Mouse (Mus musculus) hindbrain, embryonic 16.5 days (tissue): ENCODE measurements around the gene Nadk2. TPM values are rescaled to one million over a fixed set of nuclear protein-coding genes. Genes with fewer than 3 reads are reported as not detected.

ENCODE experiments used
- ATAC-seq: fragments of 200-750 bp; cut with Nextera tagmentation; 2 replicates; pipeline ENCODE4 v1.8.0; 2017; ENCODE audit warnings: moderate TSS enrichment, moderate library complexity
- H3K27ac ChIP-seq: fragments of 300-500 bp; sonication (generic); 2 replicates; pipeline ENCODE4 v1.5.1; 2014; ENCODE audit warnings: low read depth, mild to moderate bottlenecking, control low read depth, low read length, moderate library complexity
- H3K27me3 ChIP-seq: fragments of 300-500 bp; sonication (generic); replicated peaks from 2 replicates; pipeline ENCODE4 v1.6.1; 2014; ENCODE audit warnings: low read length; ENCODE audit not compliant: control insufficient read depth, insufficient read depth
- H3K36me3 ChIP-seq: fragments of 300-500 bp; sonication (generic); 2 replicates; pipeline ENCODE4 v1.6.1; 2014; ENCODE audit warnings: mild to moderate bottlenecking, low read length, moderate library complexity, mixed read lengths; ENCODE audit not compliant: control insufficient read depth, insufficient read depth
- H3K4me1 ChIP-seq: fragments of 300-500 bp; sonication (generic); 2 replicates; pipeline ENCODE4 v1.6.1; 2014; ENCODE audit warnings: low read depth, low read length; ENCODE audit not compliant: control insufficient read depth, insufficient read depth
- H3K4me2 ChIP-seq: fragments of 300-500 bp; sonication (generic); 2 replicates; pipeline ENCODE4 v1.6.1; 2014; ENCODE audit warnings: mild to moderate bottlenecking, low read length, control low read depth, moderate library complexity
- H3K4me3 ChIP-seq: fragments of 300-500 bp; sonication (generic); 2 replicates; pipeline ENCODE4 v1.5.1; 2014; ENCODE audit warnings: mild to moderate bottlenecking, low read length, control low read depth, moderate library complexity
- H3K9ac ChIP-seq: fragments of 300-500 bp; sonication (generic); 2 replicates; pipeline ENCODE4 v1.6.1; 2014; ENCODE audit warnings: low read depth, mild to moderate bottlenecking, control low read depth, low read length, moderate library complexity
- H3K9me3 ChIP-seq: fragments of 300-500 bp; sonication (generic); 2 replicates; pipeline ENCODE4 v1.6.1; 2014; ENCODE audit warnings: mild to moderate bottlenecking, low read length, moderate library complexity; ENCODE audit not compliant: control insufficient read depth
- WGBS: fragments of 180-500 bp; shearing (Covaris S2); extraction: QIAGEN DNeasy Blood & Tissue Kit; methylation state at CpG from one replicate; pipeline ENCODE4 v1.1.7; 2014; 5-methylcytosine and 5-hydroxymethylcytosine counted together
- polyA plus RNA-seq: library from polyadenylated mRNA; unstranded; fragments of >200 nt; fragmentation: Nextera tagmentation; extraction: Ambion mirVana; gene quantifications from 2 replicates; pipeline ENCODE4 v1.2.1, GENCODE M21; 2015

Gene Nadk2
- polyA plus RNA-seq, 1 experiment from 2014 or later: 27.1 TPM

DNA sequence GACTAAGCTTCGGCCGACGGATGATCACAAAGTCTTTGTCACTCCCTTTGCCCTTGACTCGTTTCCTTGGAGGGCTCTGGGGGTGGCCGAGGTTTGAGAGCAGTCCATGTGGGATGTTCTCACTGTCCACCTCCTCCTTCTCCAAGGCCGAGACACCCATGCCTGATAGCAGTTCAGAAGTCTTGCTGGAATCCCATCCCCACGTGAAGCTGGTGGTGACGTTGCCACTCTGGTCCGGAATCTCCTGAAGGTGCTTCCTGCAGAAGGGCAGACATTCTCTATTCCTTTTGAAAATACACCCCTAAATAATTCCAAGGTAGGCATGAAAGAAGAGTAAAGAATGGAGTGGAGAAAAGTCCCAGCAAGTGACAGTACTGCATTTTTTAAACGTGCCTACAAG is 68.4 kb downstream of the Nadk2 start:
- H3K36me3 ChIP-seq: peaks cover 3% of the 10 kb centered on the region; the same call in 1 of the 2 replicates
- WGBS: 29% methylated on average over 10 of the region's 10 CpGs

DNA sequence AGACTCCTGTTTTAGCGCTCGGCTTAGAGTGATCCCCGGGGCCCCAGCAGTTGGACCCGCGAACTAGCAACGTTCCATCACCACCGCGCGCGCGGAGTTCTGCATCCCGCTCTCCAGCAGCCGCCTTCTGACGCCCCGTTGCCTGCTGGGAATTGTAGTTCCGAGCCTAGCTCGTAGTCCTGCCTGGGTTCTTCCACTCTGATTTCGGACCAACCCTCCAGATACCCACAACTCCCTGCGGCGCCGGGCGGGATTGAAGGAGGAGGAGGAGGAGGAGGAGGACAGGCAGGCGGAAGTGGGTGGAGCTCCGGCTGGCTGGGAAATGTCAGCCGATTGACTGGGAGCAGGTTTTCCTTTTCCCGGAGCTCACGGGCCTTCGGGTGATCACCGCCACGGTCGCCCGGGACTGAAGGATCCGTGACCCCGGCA is 69.2 kb downstream of the Nadk2 start, which contains the start of gene Lmbrd2:
Gene Lmbrd2 (plus strand): TSS at position 299 of the 429 bp plus-strand sequence.
- Histone ChIP-seq H3K4me1 (peaks cover 10% of the 10 kb centered on the region), H3K9me3 (no peaks in the 10 kb centered on the region), H3K27me3 (no peaks in the 10 kb centered on the region), H3K27ac (peak within 1 kb of the TSS; percentile 94), H3K4me2 (peak within 1 kb of the TSS; percentile 86), H3K36me3 (peaks cover 3% of the 10 kb centered on the region; the same call in 1 of the 2 replicates), H3K4me3 (peak within 1 kb of the TSS; percentile 94), H3K9ac (peak within 1 kb of the TSS; percentile 90)
- ATAC-seq: peak; percentile 99
- under 1% methylated on average over 34 of the region's 34 CpGs for WGBS

More for the DNA sequence above, 68.4 kb downstream of the Nadk2 start:
- Histone ChIP-seq H3K4me3 (peak overlapping the region; percentile 94), H3K4me2 (peak overlapping the region; percentile 76), H3K4me1 (peaks cover 10% of the 10 kb centered on the region), H3K27me3 (no peaks in the 10 kb centered on the region), H3K9ac (peak overlapping the region; percentile 68), H3K27ac (no peak overlapping the region; the same call in 1 of the 2 replicates), H3K9me3 (no peaks in the 10 kb centered on the region)
- no peak for ATAC-seq

DNA sequence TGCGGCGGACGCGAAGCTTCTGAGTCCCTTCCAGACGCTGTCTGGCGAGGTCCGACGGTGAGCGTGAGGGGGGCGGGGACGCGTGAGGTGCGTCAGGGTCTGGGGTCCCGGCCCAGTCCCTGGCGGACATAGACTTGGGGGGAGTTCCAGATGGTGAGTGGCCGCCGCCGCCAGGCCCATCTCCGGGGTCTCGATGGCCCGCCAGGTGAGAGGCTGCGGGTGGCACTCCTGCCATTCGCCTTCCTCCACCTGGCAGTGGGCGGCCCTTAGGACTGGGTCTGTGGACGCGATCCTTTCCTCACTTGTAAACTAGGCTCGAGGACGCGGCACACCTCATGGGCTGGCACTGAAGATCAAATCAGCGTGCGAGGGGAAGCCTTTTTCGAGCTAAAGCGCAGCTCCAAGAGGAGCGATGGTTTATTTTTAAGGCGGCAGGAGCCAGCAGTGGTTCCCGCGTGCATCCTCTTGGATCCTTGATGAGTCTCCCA is 69.7 kb downstream of the Nadk2 start:
- peak overlapping the region; percentile 94 for H3K4me3 ChIP-seq
- peak overlapping the region; percentile 86 for H3K4me2 ChIP-seq
- H3K9me3 ChIP-seq: no peaks in the 10 kb centered on the region
- peaks cover 10% of the 10 kb centered on the region for H3K4me1 ChIP-seq
- no peaks in the 10 kb centered on the region for H3K27me3 ChIP-seq
- peak; percentile 92 for ATAC-seq
- WGBS: under 1% methylated on average over 34 of the region's 37 CpGs
- peak overlapping the region; percentile 90 for H3K9ac ChIP-seq
- peak overlapping the region; percentile 94 for H3K27ac ChIP-seq
- H3K36me3 ChIP-seq: peaks cover 3% of the 10 kb centered on the region; the same call in 1 of the 2 replicates

DNA sequence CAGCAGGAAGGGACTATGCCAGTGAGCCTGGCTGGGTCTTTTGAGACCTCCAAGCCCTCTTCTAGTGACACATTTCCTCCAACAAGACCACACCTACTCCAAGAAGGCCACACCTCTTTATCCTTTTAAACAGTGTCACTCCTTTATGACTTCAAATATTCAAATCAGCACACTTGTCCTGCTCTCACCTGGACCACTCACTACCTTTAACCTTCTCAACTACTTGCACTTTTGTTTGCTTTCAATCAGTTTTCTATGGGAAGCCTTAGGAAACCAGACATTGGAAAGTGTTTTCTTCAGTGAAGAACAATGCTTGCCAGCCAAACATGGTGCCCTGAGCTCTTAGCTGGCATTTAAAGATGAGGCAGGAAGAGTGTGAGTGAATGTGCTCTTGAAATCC is 84.3 kb downstream of the Nadk2 start, which contains the start of gene Skp2:
Gene Skp2 (minus strand): TSS at position 101 of the 400 bp plus-strand sequence.
- Histone ChIP-seq H3K36me3 (peaks cover 19% of the 10 kb centered on the region; the same call in 1 of the 2 replicates), H3K9me3 (no peaks in the 10 kb centered on the region), H3K4me1 (no peaks in the 10 kb centered on the region), H3K4me2 (no peak within 1 kb of the TSS), H3K27ac (no peak within 1 kb of the TSS), H3K9ac (no peak within 1 kb of the TSS), H3K4me3 (no peak within 1 kb of the TSS), H3K27me3 (no peaks in the 10 kb centered on the region)
- no peak for ATAC-seq

Other genes with a start within 250 kb of the Nadk2 start
- gene Ranbp3l, start 103.3 kb upstream of the Nadk2 start, polyA plus RNA-seq: 12.6 and 15.2 TPM in 2 replicates
- 3.1 and 3.9 TPM in 2 replicates for gene Lmbrd2, start 69.3 kb downstream of the Nadk2 start, polyA plus RNA-seq
- gene Skp2, start 84.2 kb downstream of the Nadk2 start, polyA plus RNA-seq: 17.9 and 19.2 TPM in 2 replicates
- gene Ugt3a1, start 205.6 kb downstream of the Nadk2 start, polyA plus RNA-seq: not detected in 2 replicates